Mouse (Mus musculus) left cerebral cortex, postnatal 14 days (tissue): ENCODE measurements around the gene Hat1. TPM values are rescaled to one million over a fixed set of nuclear protein-coding genes. Genes with fewer than 3 reads are reported as not detected.
"Not testable (repeated sequence)": the region's sequence is repeated elsewhere in the genome, so short reads cannot be mapped to it uniquely, and the experiment has no call there.

Experiments used
- DNase-seq, 2 experiments: peaks; one replicate each; pipeline ENCODE4 v3.0.0; 2021 to 2022; ENCODE audit warnings: low spot score in 2 of 2, mixed read lengths in 1 of 2
- intact Hi-C: fragments of 180-260 bp; cut with DNase I; formaldehyde crosslinking; loops from one replicate; pipeline ENCODE4 v1.15.1; 2025
- total RNA-seq, 2 experiments: library from RNA; stranded (reverse); gene quantifications; 2 replicates each; pipeline ENCODE4 v1.2.3; 2021

Gene Hat1
- total RNA-seq, 2 experiments from 2014 or later: 15.6 to 19.1 TPM

GRCm38 (mm10) chr2:71372261-71372660 is 16.5 kb upstream of the Hat1 start:
- intact Hi-C loops, DNase-seq: not testable (repeated sequence)

DNA sequence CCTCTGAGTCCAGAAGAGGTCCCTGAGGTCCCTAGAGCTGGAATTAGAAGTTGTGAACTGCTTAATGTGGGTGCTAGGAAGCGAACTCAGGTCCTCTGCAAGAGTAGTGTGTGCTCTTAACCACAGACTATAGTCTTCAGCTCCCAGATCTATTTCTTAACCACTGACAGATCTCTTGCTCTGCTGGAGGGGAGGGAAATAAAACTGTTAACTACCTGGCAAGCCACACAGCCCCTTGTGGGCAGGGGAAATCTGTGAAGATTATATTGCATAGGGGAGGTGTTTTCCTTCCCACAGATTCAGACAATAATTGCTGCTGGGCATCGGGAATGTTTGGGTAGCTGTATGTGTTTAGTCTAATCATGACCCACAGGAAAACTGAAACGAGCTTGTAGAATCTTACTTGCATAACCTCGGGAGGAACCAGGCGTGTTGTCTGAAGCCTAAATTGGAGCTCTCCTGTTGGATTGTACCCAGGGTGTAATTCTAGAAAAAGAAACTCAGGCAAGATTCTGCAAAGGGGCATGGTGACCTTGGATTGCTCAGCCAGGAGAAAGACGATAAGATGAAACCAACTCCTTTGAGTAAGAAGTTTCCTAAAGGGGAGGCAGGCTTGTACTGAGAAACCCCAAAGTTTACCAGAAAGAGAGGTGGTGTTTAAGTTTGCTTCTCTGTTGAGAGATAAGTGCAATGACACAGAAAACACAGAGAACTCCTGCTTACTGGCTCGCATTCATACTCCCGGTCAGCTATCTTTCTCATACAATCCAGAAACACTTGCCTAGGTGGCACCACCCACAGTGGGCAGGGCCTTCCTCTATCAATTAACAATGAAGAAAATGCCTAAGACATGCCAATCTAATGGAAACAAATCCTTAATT is 14.2 kb upstream of the Hat1 start:
- DNase-seq: no peak
- intact Hi-C loops: no loop called here

DNA sequence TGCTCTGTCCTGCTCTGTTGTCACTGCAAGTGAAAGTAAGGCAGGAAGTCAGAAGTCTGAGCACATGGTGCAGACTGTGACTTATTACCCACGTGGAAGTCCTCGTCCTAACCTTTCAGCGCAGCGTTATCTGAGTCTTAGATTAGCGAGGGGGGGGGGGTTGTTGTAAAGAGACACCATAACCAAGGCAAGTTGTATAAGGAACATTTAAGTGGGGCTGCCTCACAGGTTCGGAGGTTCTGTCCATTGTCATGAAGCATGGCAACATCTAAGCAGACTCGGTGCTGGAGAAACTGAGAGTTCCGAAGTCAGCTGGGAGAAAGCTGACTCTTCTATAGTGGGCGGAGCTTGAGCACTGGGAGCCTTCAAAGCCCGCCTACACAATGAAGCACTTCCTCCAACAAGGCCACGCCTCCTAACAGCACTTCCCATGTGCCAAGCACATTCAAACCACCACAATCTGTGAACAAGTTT is 12.3 kb upstream of the Hat1 start:
- DNase-seq: no peak
- intact Hi-C loops: no loop called here

DNA sequence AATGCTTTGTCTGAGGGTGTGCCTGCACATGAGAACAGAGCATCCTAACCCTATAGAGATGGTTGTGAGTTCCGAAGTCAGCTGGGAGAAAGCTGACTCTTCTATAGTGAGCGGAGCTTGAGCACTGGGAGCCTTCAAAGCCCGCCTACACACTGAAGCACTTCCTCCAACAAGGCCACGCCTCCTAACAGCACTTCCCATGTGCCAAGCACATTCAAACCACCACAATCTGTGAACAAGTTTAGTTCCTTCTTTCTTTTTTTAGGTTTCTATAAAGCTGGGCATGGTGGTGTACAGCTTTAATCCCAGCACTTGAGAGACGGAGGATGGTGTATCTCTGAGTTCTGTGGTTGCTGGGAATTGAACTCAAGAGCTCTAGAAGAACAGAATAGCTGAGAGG is 11.3 kb upstream of the Hat1 start:
- intact Hi-C loops: no loop called here
- no peak for DNase-seq

DNA sequence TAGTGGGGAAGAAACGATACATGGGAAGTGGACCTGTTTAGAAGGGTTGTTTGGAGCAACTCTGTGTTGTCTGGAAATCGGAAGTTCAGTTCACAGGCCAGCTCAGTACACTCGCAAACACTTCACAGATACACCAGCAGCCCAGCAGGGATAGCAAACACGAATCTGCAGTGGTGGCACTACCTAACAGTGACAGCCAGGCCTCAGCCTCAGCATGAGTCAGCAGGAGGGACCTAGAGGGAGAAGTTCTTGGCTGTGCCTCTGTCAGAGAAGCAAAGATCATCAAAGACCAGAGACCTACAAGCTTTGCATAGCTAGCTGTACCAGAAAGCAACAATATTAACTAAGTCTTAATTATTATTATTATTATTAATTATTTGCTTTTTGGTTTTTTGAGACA is 6.8 kb upstream of the Hat1 start:
- no peak for DNase-seq
- intact Hi-C loops: no loop called here

- no peak for DNase-seq
- intact Hi-C loops: no loop called here
These were observed 4.9 kb upstream of the Hat1 start for GRCm38 (mm10) chr2:71383890-71384289.

DNA sequence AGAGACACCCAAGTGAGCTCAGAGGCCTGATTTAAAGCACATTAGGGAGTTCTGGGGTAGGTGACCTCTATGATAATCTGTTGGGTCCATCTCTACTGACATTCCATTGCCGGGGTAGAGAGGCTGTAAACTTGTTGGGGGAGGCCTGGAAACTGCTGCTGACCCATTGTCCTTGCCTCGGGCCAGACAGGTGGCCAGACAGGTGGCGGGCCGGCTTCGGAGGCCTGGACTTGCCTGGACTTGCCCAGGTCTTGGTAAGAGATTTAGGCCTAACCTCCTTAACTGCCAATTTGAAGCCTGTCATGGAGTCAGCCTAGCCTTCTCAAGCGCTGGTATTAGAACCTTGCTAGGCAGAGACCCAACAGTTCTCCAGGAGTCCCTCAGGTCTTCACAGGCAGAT is 992 bp upstream of the Hat1 start:
- DNase-seq: no peak
- intact Hi-C loops: no loop called here

GRCm38 (mm10) chr2:71389864-71390263 is 1.1 kb downstream of the Hat1 start:
- DNase-seq: no peak
- intact Hi-C loops: no loop called here

GRCm38 (mm10) chr2:71405613-71406012 is 16.9 kb downstream of the Hat1 start:
- intact Hi-C loops: no loop called here
- DNase-seq: no peak

GRCm38 (mm10) chr2:71418760-71419280 is 30.1 kb downstream of the Hat1 start:
- DNase-seq: no peak
- intact Hi-C loops: no loop called here

DNA sequence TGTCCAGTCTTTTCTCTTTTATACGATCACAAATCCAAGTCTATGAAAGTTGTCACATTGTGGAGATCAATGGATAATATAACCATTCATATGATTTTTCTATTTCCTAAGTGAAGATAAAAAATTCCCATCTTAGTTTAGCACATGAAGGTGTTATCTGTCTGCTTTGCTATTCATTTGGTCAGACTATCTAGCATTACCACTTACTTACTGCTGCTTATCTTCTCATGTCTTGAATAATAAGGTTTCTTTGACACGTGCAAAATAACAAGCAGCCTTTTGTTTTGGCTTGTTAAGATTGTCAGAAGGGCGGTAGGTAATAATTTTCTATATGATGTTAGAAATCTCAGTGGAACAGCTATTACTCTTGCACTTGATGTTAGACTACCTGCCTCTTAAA is 30.6 kb downstream of the Hat1 start:
- intact Hi-C loops: no loop called here
- no peak for DNase-seq

DNA sequence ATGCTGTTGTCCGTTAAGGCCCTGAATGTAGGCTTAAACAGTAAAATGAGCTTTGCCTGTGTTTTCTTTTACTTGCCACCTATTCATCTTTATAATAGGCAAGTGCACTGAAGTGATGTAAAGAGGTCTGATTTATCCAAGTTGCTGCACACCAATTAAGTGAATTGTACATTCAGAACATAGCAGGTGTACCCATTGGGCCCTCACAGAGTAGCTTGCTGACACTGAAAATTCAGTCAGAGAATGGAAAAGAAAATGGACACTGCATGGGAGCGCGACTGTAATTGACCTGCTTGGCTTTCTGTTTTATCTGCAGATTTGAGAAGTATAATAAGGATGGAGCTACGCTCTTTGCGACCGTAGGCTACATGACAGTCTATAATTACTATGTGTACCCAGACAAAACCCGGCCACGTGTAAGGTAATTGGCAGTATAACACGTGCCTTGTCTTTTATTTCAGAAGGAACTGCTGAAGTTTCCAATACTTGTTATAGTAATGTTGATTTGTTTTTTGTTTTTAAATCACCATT is 32.2 kb downstream of the Hat1 start:
- DNase-seq: no peak
- intact Hi-C loops: no loop called here

GRCm38 (mm10) chr2:71424545-71424944 is 35.8 kb downstream of the Hat1 start:
- no peak for DNase-seq
- intact Hi-C loops: no loop called here

GRCm38 (mm10) chr2:71435440-71435839 is 46.7 kb downstream of the Hat1 start:
- no peak for DNase-seq
- intact Hi-C loops: no loop called here

- no peak for DNase-seq
- intact Hi-C loops: no loop called here
These were observed 54.6 kb downstream of the Hat1 start for GRCm38 (mm10) chr2:71443376-71443775.

DNA sequence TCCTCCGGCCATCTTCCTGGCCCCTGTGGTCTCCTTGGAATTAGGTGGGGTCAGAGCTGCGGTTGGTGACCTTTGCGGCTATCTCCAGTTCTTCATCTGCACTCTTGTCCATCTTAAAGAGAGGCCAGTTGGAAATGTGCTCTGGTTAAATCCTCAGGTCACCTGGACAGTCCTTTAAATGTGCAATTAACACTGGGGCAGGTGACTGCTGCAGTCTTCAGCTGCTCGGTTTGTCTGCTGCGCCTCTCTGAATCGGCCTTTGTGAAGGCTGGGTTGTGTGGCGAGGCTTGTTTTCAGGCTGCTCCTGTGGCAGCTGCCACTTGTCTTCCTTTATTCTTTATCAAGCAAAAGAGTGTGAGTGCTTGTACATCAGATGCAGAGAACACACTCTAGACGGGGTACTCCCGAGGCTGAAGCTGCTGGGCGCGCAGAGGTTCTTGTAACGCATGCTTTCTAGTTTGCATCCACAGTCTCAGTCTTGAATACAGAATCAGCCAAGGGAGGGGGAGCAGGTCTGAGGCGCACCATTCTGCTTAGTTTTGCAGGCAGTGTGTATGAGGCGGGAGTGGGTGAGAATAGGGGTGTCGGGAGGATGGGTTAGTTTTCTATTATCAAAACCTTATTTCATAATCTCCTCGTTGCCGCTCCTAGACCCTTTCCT is 56.9 kb downstream of the Hat1 start:
- no peak for DNase-seq
- intact Hi-C loops: no loop called here

GRCm38 (mm10) chr2:71449604-71450003 is 60.8 kb downstream of the Hat1 start:
- intact Hi-C loops: no loop called here
- no peak for DNase-seq

- intact Hi-C loops: no loop called here
- peak in 1 of 2 experiments; percentile 6 for DNase-seq
These were observed 63.0 kb downstream of the Hat1 start for GRCm38 (mm10) chr2:71451761-71452160.

GRCm38 (mm10) chr2:71453161-71453916 is 64.6 kb downstream of the Hat1 start, which contains the start of gene Metap1d:
Gene Metap1d, plus strand, starts transcription at chr2:71453276.
- intact Hi-C loops: no loop called here
- DNase-seq: peak; percentile 95 to 97

GRCm38 (mm10) chr2:71453917-71454260 is 65.1 kb downstream of the Hat1 start:
- intact Hi-C loops: no loop called here
- no peak for DNase-seq
